Mouse (Mus musculus) gastrocnemius, adult 2 months (tissue): Measurements from ENCODE around the gene Tex19.2. TPM values are rescaled to one million over a fixed set of nuclear protein-coding genes. Genes with fewer than 3 reads are reported as not detected.
A peak's percentile ranks its signal among the peaks of the same experiment; 100 is the strongest.

Experiments used
- DNase-seq: peaks from one replicate; pipeline ENCODE4 v3.0.0; 2022
- H3K27ac ChIP-seq: fragments of 200-600 bp; 2 replicates; pipeline ENCODE4 v1.8.1; 2022; ENCODE audit warnings: mild to moderate bottlenecking
- H3K4me3 ChIP-seq: fragments of 200-600 bp; 2 replicates; pipeline ENCODE4 v1.8.1; 2022; ENCODE audit warnings: mild to moderate bottlenecking, moderate library complexity
- CTCF ChIP-seq: fragments of 200-600 bp; IDR thresholded peaks from 2 replicates; pipeline ENCODE4 v1.8.1; 2022; ENCODE audit warnings: antibody characterized with exemption, mild to moderate bottlenecking, moderate library complexity
- intact Hi-C: fragments of 180-260 bp; cut with DNase I; formaldehyde crosslinking; loops from one replicate; pipeline ENCODE4 v1.15.1; 2025
- total RNA-seq, 2 experiments: library from RNA; stranded (reverse); gene quantifications; 2 replicates each; pipeline ENCODE4 v1.2.3; 2021

The Tex19.2 gene
- total RNA-seq, 2 experiments from 2014 or later, result not detected

DNA sequence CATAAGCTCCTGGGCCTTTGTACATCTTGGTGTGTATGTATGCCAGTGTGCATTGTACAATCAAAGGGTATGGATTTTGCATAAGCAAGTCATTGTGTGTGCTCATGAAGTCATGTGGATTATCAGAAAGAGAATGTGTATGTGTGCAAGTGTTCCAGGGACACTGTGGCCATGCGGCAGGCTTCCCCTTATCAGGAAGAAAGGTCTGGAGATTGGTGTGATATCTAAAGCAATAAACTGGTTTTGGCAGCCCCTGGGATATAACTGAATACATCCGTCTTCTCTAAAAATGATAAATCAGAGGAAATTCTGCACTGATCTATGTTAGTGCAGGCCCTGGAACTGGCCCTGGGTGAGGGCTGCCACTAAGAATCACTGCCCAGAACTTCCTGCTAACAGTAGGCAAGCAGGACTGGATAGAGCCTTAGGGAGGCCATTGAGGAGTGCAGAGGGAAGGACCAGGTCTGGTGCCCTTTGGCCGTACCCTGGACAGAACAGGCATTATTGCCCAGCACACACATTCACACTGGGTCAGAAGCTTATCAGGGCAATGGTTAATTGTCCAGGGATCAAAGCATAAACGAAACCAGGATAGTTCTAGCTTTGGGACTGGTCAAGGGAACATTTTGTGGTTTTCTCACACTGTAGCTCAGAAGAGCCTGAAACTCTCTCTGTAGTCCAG is 17.2 kb downstream of the Tex19.2 start:
- intact Hi-C loops, result no loop called here
- no peak for TF ChIP-seq CTCF
- no peak for DNase-seq
- H3K27ac ChIP-seq, result no peak overlapping the region
- no peak overlapping the region for H3K4me3 ChIP-seq

DNA sequence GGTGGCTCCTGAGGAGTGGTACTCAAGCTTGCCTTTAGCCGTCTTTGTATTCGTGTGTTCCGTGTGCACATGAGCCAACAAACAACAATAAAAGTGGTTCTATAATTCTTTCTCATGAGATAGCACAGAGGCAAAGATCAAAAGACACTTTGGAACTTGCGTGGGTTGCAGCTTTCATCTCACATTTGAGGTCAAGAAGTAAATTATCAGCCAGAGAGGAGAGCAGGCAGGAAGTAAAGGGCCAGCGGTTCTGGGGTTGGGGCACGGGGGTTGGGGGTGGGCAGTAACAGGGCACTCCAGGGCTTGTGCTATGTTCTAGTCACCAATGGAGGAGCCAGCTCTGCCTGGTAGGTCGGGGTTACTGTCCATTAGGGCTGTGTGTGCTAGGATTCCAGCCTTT is 17.8 kb downstream of the Tex19.2 start:
- no peak for DNase-seq
- no peak for TF ChIP-seq CTCF
- H3K4me3 ChIP-seq, result no peak overlapping the region
- intact Hi-C loops, result no loop called here
- H3K27ac ChIP-seq, result no peak overlapping the region

DNA sequence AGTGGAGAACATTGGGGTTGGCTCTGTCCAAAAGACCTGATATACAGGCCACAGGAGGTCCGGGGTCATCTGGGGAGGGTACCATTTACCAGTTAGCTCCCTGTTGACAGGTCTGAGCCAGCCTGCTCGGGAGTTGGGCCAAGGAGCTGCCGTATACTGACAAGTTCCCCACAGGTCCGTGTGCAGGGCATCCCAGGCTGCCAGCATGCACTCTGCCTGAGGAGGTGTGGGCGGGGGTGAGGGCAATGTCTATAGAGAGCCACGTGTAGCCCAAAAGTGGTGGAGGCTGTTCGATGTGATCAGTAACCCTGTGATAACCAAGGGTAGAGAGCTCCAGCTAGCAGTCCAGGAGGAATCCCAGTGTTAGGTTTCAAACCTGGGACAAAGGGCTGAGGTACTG is 18.7 kb downstream of the Tex19.2 start:
- intact Hi-C loops, result no loop called here
- DNase-seq, result no peak

DNA sequence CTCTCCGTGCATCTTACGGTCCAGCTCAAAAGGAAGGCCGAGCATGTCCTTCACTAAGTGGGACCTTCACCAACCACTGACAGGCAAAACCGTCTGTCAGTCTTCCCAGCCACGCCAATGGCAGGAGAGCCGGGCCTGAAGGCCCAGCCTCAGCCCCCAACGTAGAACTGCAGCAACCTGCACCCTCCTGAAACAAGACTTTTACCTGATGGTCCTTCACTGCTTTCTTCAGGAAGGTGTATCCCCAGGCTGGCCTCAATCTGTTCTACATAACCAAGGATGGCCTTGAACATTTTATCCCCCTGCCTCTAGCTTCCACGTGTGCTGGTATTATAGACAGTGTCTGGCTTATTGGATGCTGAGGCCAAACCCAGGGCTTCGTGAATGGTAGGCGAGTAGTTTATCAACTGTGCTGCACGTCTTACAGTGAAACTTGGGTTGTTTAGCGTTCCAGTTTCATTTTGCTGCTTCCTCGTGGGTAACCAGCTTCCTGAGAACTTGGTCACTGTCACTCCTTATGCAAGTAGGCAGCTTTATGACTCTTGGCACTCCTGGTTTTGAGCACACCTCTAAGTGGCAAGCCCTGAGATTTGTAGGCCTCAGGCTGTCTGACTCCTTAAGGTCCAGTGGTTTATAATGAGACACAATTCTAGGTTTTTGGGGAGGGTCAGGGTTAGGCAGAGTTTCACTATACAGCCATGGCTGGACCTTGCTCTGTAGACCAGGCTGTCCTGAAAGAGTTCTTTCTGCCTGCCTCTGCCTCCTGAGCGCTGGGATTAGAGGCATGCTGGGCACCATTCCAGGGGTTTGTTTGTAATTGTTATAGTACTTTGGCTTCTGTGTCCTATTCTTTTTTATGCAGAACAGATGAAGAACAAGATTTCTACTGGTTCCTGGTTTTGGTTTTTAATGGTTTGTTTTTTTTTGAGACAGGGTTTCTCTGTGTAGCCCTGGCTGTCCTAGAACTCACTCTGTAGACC is 25.6 kb downstream of the Tex19.2 start:
- DNase-seq, result no peak
- no peak for TF ChIP-seq CTCF
- Histone ChIP-seq H3K4me3 (no peak overlapping the region), H3K27ac (no peak overlapping the region)
- intact Hi-C loops, result no loop called here

More for the DNA sequence above, 18.7 kb downstream of the Tex19.2 start:
- Histone ChIP-seq H3K4me3 (no peak overlapping the region), H3K27ac (no peak overlapping the region)
- TF ChIP-seq CTCF, result no peak

- Histone ChIP-seq H3K27ac (no peak overlapping the region), H3K4me3 (no peak overlapping the region)
- intact Hi-C loops, result no loop called here
- DNase-seq, result no peak
- no peak for TF ChIP-seq CTCF
These were observed 27.5 kb downstream of the Tex19.2 start for GRCm38 (mm10) chr11:121090943-121091342.

- intact Hi-C loops, result no loop called here
- TF ChIP-seq CTCF, result no peak
- no peak for DNase-seq
- Histone ChIP-seq H3K27ac (no peak overlapping the region), H3K4me3 (no peak overlapping the region)
These were observed 28.5 kb downstream of the Tex19.2 start for GRCm38 (mm10) chr11:121089756-121090546.

DNA sequence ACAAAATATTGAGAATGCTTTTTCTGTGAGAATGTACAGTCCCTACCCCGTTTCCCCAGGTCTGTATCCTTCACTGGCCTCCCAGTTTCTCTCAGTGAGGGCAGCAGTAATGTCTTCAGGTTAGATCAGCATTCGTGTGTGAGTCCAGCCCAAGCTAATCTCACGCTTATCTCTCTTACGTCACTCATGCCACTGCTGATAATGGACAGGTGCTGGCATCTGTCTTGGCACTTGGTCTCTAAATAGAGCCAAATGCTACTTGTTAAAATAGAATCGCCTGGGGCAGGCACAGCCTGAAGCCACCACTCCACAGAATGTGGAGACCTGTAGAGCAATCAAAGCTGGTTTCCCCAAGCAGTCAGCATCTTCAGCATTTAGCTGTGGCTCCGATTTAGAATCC is 29.5 kb downstream of the Tex19.2 start:
- H3K4me3 ChIP-seq, result no peak overlapping the region
- intact Hi-C loops, result no loop called here
- DNase-seq, result no peak
- TF ChIP-seq CTCF, result no peak
- no peak overlapping the region for H3K27ac ChIP-seq

GRCm38 (mm10) chr11:121086296-121086695 is 32.2 kb downstream of the Tex19.2 start:
- TF ChIP-seq CTCF, result no peak
- no peak overlapping the region for H3K27ac ChIP-seq
- intact Hi-C loops, result no loop called here
- no peak for DNase-seq
- no peak overlapping the region for H3K4me3 ChIP-seq

DNA sequence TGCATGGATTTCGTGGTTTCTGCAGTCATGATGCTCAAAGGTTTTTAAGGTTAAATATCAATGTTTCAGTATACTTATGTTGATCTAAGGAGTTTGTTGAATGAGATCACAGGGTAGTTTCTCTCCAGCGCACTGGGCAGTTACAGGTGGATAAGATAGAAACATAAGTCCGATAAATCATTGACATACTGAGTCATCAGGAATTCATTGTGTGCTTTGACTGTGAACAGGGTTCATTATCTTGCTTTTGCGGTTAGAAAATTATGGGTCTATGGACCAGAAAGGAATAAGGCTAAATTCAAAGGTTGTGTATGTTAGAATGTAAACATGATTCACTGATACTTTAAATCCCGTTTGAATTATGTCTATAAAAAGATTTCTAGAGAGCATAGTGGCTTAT is 33.3 kb downstream of the Tex19.2 start:
- Histone ChIP-seq H3K27ac (no peak overlapping the region), H3K4me3 (no peak overlapping the region)
- intact Hi-C loops, result no loop called here
- no peak for DNase-seq
- TF ChIP-seq CTCF, result no peak

DNA sequence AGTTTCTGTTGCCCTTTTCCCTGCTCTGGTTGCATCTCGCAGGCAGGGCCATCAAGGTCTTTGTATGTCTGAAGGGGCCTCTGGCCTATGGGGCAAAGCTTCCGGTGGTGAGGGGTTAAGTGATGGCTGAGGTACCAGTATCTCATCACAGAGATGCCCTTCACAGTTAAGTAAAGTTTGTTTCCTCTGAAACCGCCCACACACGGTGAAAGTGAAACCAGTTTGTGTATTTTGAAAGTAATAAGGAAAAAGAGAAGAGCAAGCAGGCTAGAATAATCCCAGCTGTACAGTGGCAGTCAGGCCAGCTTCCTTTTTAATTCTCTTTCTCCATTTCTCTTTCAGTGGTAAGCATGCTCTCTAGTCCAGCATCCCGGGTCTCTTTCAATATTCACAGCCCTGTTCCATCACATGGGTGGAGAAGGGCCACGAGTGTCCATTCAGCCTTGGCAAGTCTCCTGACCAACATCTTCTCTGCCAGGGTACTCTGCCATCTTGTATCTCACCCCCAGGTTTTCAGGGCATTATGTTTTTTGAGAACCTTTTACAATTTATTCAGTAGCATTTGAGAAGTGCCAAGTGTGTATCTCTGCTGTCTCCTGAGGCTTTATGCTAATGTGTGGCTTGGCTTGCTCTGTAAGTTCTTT is 35.5 kb downstream of the Tex19.2 start:
- peak overlapping the region; percentile 35 for H3K4me3 ChIP-seq

GRCm38 (mm10) chr11:121082250-121082649 is 36.2 kb downstream of the Tex19.2 start:
- peak overlapping the region; percentile 71 for H3K27ac ChIP-seq
- TF ChIP-seq CTCF, result no peak
- intact Hi-C loops, result no loop called here
- DNase-seq, result no peak
- no peak overlapping the region for H3K4me3 ChIP-seq

More for the DNA sequence above, 35.5 kb downstream of the Tex19.2 start:
- no peak for DNase-seq
- H3K27ac ChIP-seq, result peak overlapping the region; percentile 71
- intact Hi-C loops, result no loop called here
- TF ChIP-seq CTCF, result no peak

DNA sequence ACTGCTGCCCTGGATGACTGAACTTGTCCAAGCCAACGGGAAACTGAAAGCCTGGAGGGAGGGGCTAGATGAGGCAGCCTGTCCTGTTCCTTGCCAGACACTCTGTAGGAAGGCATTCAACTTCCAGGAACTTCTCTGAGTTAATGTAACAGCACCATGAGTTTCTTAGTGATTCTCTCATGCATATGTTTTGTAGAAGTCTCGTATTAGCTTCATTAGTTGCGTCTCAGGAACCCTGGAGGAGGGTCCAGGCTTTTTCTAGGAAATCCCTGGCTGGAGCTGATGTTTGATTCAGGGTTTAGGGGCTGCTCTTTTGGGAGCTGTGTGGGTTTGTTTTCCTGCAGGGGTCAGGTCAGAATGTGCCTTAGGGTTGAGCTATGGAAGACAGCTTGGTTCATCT is 37.4 kb downstream of the Tex19.2 start, which contains the start of gene Sectm1a:
TSS of gene Sectm1a (minus strand) at position 101 of the 400 bp plus-strand sequence.
- TF ChIP-seq CTCF, result no peak
- Histone ChIP-seq H3K27ac (no peak within 1 kb of the TSS), H3K4me3 (no peak within 1 kb of the TSS)
- DNase-seq, result no peak
- intact Hi-C loops, result no loop called here
